Comparison of ENCODE assay signal across 10 mouse cellular contexts in genomic region chr11:113798011-113798410, GRCm38 (mm10). TPM values are rescaled to one million over a fixed set of nuclear protein-coding genes. Genes with fewer than 3 reads are reported as not detected.
DNase-seq lines count a peak whose midpoint lies in the region; ATAC-seq and TF ChIP-seq lines count a peak whose summit lies in the region.
"Had no signal": no experiment of that assay in that cellular context is flagged by ENCODE, and none has a peak within 500 bp of the region (broad histone marks: within the 10 kb centered on the region; RNA-seq: fewer than 3 reads in every experiment).

No protein-coding gene starts in this region.

- no peak for TF ChIP-seq EP300 in stomach, postnatal 0 days (optimal IDR thresholded peaks at IDR 0.05)

- H3K36me3 ChIP-seq in stomach, embryonic 14.5 days (ENCODE audit: control insufficient read depth, insufficient read depth, low read length): no peaks in the 10 kb centered on the region
- H3K36me3 ChIP-seq in stomach, postnatal 0 days (ENCODE audit: control insufficient read depth, insufficient read depth, low read length): no peaks in the 10 kb centered on the region
- H3K36me3 ChIP-seq in embryonic facial prominence, embryonic 13.5 days: 0 out of 2 replicates have a peak, but pooled peaks cover 11% of the 10 kb centered on the region
- no peaks in the 10 kb centered on the region for H3K36me3 ChIP-seq in stomach, embryonic 16.5 days (ENCODE audit: control insufficient read depth, insufficient read depth, low read length)
- H3K36me3 ChIP-seq in intestine, embryonic 15.5 days: no peaks in the 10 kb centered on the region

- H3K27ac ChIP-seq in stomach, embryonic 14.5 days (ENCODE audit: low read length): no peak overlapping the region
- no peak overlapping the region for H3K27ac ChIP-seq in stomach, postnatal 0 days (replicated peaks)
- peak overlapping the region; percentile 64 for H3K27ac ChIP-seq in embryonic facial prominence, embryonic 13.5 days
- H3K27ac ChIP-seq in stomach, embryonic 16.5 days (ENCODE audit: low read length): no peak overlapping the region
- H3K27ac ChIP-seq in intestine, embryonic 15.5 days: no peak overlapping the region
- H3K27ac ChIP-seq: macrophage had no signal

- no peaks in the 10 kb centered on the region for H3K27me3 ChIP-seq in stomach, embryonic 14.5 days (ENCODE audit: control insufficient read depth, insufficient read depth, low read length)
- H3K27me3 ChIP-seq in stomach, postnatal 0 days (ENCODE audit: control insufficient read depth, insufficient read depth, low read length): no peaks in the 10 kb centered on the region
- H3K27me3 ChIP-seq in embryonic facial prominence, embryonic 13.5 days: no peaks in the 10 kb centered on the region
- H3K27me3 ChIP-seq in stomach, embryonic 16.5 days (ENCODE audit: control insufficient read depth, insufficient read depth, low read length): no peaks in the 10 kb centered on the region
- H3K27me3 ChIP-seq in intestine, embryonic 15.5 days (replicated peaks): no peaks in the 10 kb centered on the region

- peaks cover 19% of the 10 kb centered on the region; the same call in 1 of the 2 replicates for H3K4me1 ChIP-seq in stomach, embryonic 14.5 days (ENCODE audit: control insufficient read depth, insufficient read depth, low read length)
- H3K4me1 ChIP-seq in stomach, postnatal 0 days (replicated peaks; ENCODE audit: control insufficient read depth, insufficient read depth): no peaks in the 10 kb centered on the region
- H3K4me1 ChIP-seq in embryonic facial prominence, embryonic 13.5 days: peaks cover 33% of the 10 kb centered on the region
- H3K4me1 ChIP-seq in stomach, embryonic 16.5 days (ENCODE audit: control insufficient read depth, insufficient read depth, low read length): peaks cover 21% of the 10 kb centered on the region
- H3K4me1 ChIP-seq in intestine, embryonic 15.5 days (replicated peaks): peaks cover 27% of the 10 kb centered on the region

- DNase-seq in stomach, postnatal 0 days (ENCODE audit: low spot score): no peak
- DNase-seq in layer of hippocampus, postnatal 14 days (ENCODE audit: low spot score in 2 of 2): peak; percentile 73 to 87
- DNase-seq in adrenal gland, postnatal 14 days: no peak
- DNase-seq in gastrocnemius, postnatal 25 days: no peak
- DNase-seq: kidney, postnatal 14 days had no signal

- 73% methylated on average over 6 of the region's 6 CpGs for WGBS in stomach, embryonic 14.5 days
- 80% methylated on average over 6 of the region's 6 CpGs for WGBS in stomach, postnatal 0 days
- WGBS in embryonic facial prominence, embryonic 13.5 days: 62% methylated on average over 6 of the region's 6 CpGs
- 71% methylated on average over 6 of the region's 6 CpGs for WGBS in stomach, embryonic 16.5 days
- 73% methylated on average over 6 of the region's 6 CpGs for WGBS in intestine, embryonic 15.5 days

- H3K9ac ChIP-seq in stomach, embryonic 14.5 days (replicated peaks; ENCODE audit: low read depth, low read length): 0 out of 2 replicates have a peak overlapping the region, but pooled peaks have one; percentile 18
- no peak overlapping the region for H3K9ac ChIP-seq in stomach, postnatal 0 days (ENCODE audit: low read length)
- peak overlapping the region; percentile 17; the same call in 1 of the 2 replicates for H3K9ac ChIP-seq in embryonic facial prominence, embryonic 13.5 days
- 0 out of 2 replicates have a peak overlapping the region, but pooled peaks have one; percentile 16 for H3K9ac ChIP-seq in stomach, embryonic 16.5 days (ENCODE audit: low read length)
- H3K9ac ChIP-seq in intestine, embryonic 15.5 days: no peak overlapping the region

- no peak overlapping the region for H3K4me2 ChIP-seq in stomach, embryonic 14.5 days (replicated peaks; ENCODE audit: low read depth, low read length)
- H3K4me2 ChIP-seq in stomach, postnatal 0 days (replicated peaks; ENCODE audit: low read depth): no peak overlapping the region
- no peak overlapping the region for H3K4me2 ChIP-seq in embryonic facial prominence, embryonic 13.5 days
- no peak overlapping the region for H3K4me2 ChIP-seq in stomach, embryonic 16.5 days (ENCODE audit: low read depth, low read length)
- no peak overlapping the region for H3K4me2 ChIP-seq in intestine, embryonic 15.5 days (replicated peaks)

- ATAC-seq in stomach, embryonic 14.5 days (ENCODE audit: insufficient number of reproducible peaks, insufficient read depth, low FRiP score, low read depth): no peak
- no peak for ATAC-seq in stomach, postnatal 0 days (ENCODE audit: low FRiP score, low TSS enrichment)
- no peak for ATAC-seq in embryonic facial prominence, embryonic 13.5 days (ENCODE audit: insufficient number of reproducible peaks, insufficient read depth, low FRiP score, low TSS enrichment, low read depth)
- ATAC-seq in stomach, embryonic 16.5 days (ENCODE audit: insufficient read depth, low FRiP score): no peak
- ATAC-seq in intestine, embryonic 15.5 days: no peak

- no peaks in the 10 kb centered on the region for H3K9me3 ChIP-seq in stomach, embryonic 14.5 days (ENCODE audit: control insufficient read depth, low read depth, low read length)
- H3K9me3 ChIP-seq in stomach, postnatal 0 days (ENCODE audit: control insufficient read depth, low read length): no peaks in the 10 kb centered on the region
- H3K9me3 ChIP-seq in embryonic facial prominence, embryonic 13.5 days: no peaks in the 10 kb centered on the region
- no peaks in the 10 kb centered on the region for H3K9me3 ChIP-seq in stomach, embryonic 16.5 days (replicated peaks; ENCODE audit: control insufficient read depth, low read length)
- H3K9me3 ChIP-seq in intestine, embryonic 15.5 days: no peaks in the 10 kb centered on the region

- H3K4me3 ChIP-seq in stomach, embryonic 14.5 days (ENCODE audit: low read depth, low read length): no peak overlapping the region
- no peak overlapping the region for H3K4me3 ChIP-seq in stomach, postnatal 0 days (ENCODE audit: low read depth, low read length)
- H3K4me3 ChIP-seq in embryonic facial prominence, embryonic 13.5 days: no peak overlapping the region
- H3K4me3 ChIP-seq in stomach, embryonic 16.5 days (replicated peaks; ENCODE audit: low read length): no peak overlapping the region
- no peak overlapping the region for H3K4me3 ChIP-seq in intestine, embryonic 15.5 days (replicated peaks)

- no peak for TF ChIP-seq CTCF in stomach, postnatal 0 days (IDR thresholded peaks at IDR 0.05; ENCODE audit: low read depth)

RNA-seq across cellular contexts. Expression of gene Cdc42ep4, which starts 46.3 kb away (rescaled TPM):
- polyA plus RNA-seq in stomach, embryonic 14.5 days (2014; fragmentation: Nextera tagmentation; extraction: Ambion mirVana): 51.5 and 51.6 TPM in 2 replicates
- polyA plus RNA-seq in stomach, postnatal 0 days (2015; fragmentation: Nextera tagmentation; extraction: Ambion mirVana): 28.9 and 30.6 TPM in 2 replicates
- polyA plus RNA-seq in embryonic facial prominence, embryonic 13.5 days (2015; fragmentation: Nextera tagmentation; extraction: Ambion mirVana): 108 and 119 TPM in 2 replicates
- 10 to 100 TPM; 42.1 to 46.9 TPM for total RNA-seq in layer of hippocampus, postnatal 14 days (2021)
- 59.7 and 62.0 TPM in 2 replicates for polyA plus RNA-seq in stomach, embryonic 16.5 days (2015; fragmentation: Nextera tagmentation; extraction: Ambion mirVana)
- 54.4 and 57.8 TPM in 2 replicates for polyA plus RNA-seq in intestine, embryonic 15.5 days (2015; fragmentation: Nextera tagmentation; extraction: Ambion mirVana)
- total RNA-seq in adrenal gland, postnatal 14 days (2021): 76.8 and 82.7 TPM in 2 replicates
- total RNA-seq in gastrocnemius, postnatal 25 days (2021): 1 to 10 TPM; 5.2 to 7.3 TPM

Comparison
In these comparisons a context has a peak if more than half of its experiments do, and no peak if none do; other contexts are left out.
1. H3K9ac ChIP-seq: peak in stomach, embryonic 14.5 days (single experiment), embryonic facial prominence, embryonic 13.5 days (single experiment) and stomach, embryonic 16.5 days (single experiment); none in stomach, postnatal 0 days (single experiment) and intestine, embryonic 15.5 days (single experiment).
2. DNase-seq: peak in layer of hippocampus, postnatal 14 days (2 of 2); none in stomach, postnatal 0 days (single experiment), adrenal gland, postnatal 14 days (single experiment) and gastrocnemius, postnatal 25 days (single experiment).